Mouse (Mus musculus) bone marrow macrophage, adult 2 months (primary cell): ENCODE data around the gene Tmem222.

Source experiments
- CTCF ChIP-seq: IDR thresholded peaks from 2 replicates; pipeline ENCODE4 v1.5.1; 2012; ENCODE audit warnings: low read depth, mild to moderate bottlenecking, low read length, moderate library complexity
- POLR2A ChIP-seq: IDR thresholded peaks from 2 replicates; pipeline ENCODE4 v1.6.1; 2012; ENCODE audit warnings: mild to moderate bottlenecking, low read depth, low read length, borderline replicate concordance

GRCm38 (mm10) chr4:133241910-133242309 lies 35.7 kb downstream of the Tmem222 start:
- TF ChIP-seq POLR2A (no peak), CTCF (no peak)
